Mouse (Mus musculus): ENCODE measurements around the gene Pde4b.

- TF ChIP-seq CTCF (IDR thresholded peaks at IDR 0.05; ENCODE audit: borderline replicate concordance, insufficient read depth, low read length): no peak
- TF ChIP-seq POLR2A (IDR thresholded peaks at IDR 0.05; ENCODE audit: low read depth, low read length): no peak
Observed at GRCm38 (mm10) chr4:102498169-102498919, 411.0 kb downstream of the Pde4b start.
